Mouse (Mus musculus) MEL (cell line): ENCODE data around the gene 2010300C02Rik. TPM values are rescaled to one million over a fixed set of nuclear protein-coding genes. Genes with fewer than 3 reads are reported as not detected.

ENCODE experiments used
- DNase-seq: peaks from one replicate; pipeline ENCODE4 v3.0.0; 2011; ENCODE audit warnings: low read depth, low spot score
- H3K27ac ChIP-seq: 2 replicates; pipeline ENCODE4 v1.5.1; 2012; ENCODE audit warnings: low read depth, mild to moderate bottlenecking, control low read depth, low read length, moderate library complexity; ENCODE audit not compliant: control insufficient read depth
- H3K27me3 ChIP-seq, 2 experiments: fragments of 150-350 bp in 1 of 2; sonication (generic) in 1 of 2; 2 replicates each; pipeline ENCODE4 v1.6.1; 2012; ENCODE audit warnings: low read length in 2 of 2, mild to moderate bottlenecking in 2 of 2, improper control_type of control experiment in 1 of 2, moderate library complexity in 1 of 2; ENCODE audit not compliant: insufficient read depth in 2 of 2, control insufficient read depth in 1 of 2
- H3K36me3 ChIP-seq, 2 experiments: 2 replicates each; pipeline ENCODE4 v1.6.1; 2012 to 2014; ENCODE audit warnings: low read length in 2 of 2, improper control_type of control experiment in 1 of 2, inconsistent platforms in 1 of 2, mild to moderate bottlenecking in 1 of 2; ENCODE audit not compliant: insufficient read depth in 2 of 2, control insufficient read depth in 1 of 2
- H3K4me1 ChIP-seq, 2 experiments: fragments of 150-350 bp in 1 of 2; sonication (generic) in 1 of 2; 2 replicates each; pipeline ENCODE4 v1.6.1; 2012; ENCODE audit warnings: low read length in 2 of 2, improper control_type of control experiment in 1 of 2, mild to moderate bottlenecking in 1 of 2; ENCODE audit not compliant: insufficient read depth in 2 of 2, control insufficient read depth in 1 of 2
- H3K4me3 ChIP-seq, 2 experiments: fragments of 150-350 bp in 1 of 2; sonication (generic) in 1 of 2; 2 replicates each; pipeline ENCODE4 v1.5.1; 2012; ENCODE audit warnings: low read depth in 2 of 2, low read length in 2 of 2, mild to moderate bottlenecking in 2 of 2, moderate library complexity in 2 of 2, control low read depth in 1 of 2, improper control_type of control experiment in 1 of 2; ENCODE audit not compliant: control insufficient read depth in 1 of 2, insufficient read depth in 1 of 2
- H3K79me2 ChIP-seq: 2 replicates; pipeline ENCODE4 v1.6.1; 2012; ENCODE audit warnings: mild to moderate bottlenecking, low read length, moderate library complexity; ENCODE audit not compliant: control insufficient read depth, poor library complexity, insufficient read depth
- H3K9ac ChIP-seq: 2 replicates; pipeline ENCODE4 v1.6.1; 2012; ENCODE audit warnings: low read depth, mild to moderate bottlenecking, control low read depth, low read length, moderate library complexity; ENCODE audit not compliant: control insufficient read depth, poor library complexity, severe bottlenecking
- H3K9me3 ChIP-seq: fragments of 150-350 bp; sonication (generic); replicated peaks from 2 replicates; pipeline ENCODE4 v1.6.1; 2012; ENCODE audit warnings: mild to moderate bottlenecking, low read length, improper control_type of control experiment, moderate library complexity; ENCODE audit not compliant: insufficient read depth
- BHLHE40 ChIP-seq: IDR thresholded peaks from 2 replicates; pipeline ENCODE4 v1.6.1; 2012; ENCODE audit warnings: low read depth, mild to moderate bottlenecking, inconsistent platforms, low read length, improper control_type of control experiment, borderline replicate concordance
- E2F4 ChIP-seq: IDR thresholded peaks from 2 replicates; pipeline ENCODE4 v1.6.1; 2011; ENCODE audit warnings: low read depth, low read length, improper control_type of control experiment, borderline replicate concordance
- EP300 ChIP-seq, 2 experiments: IDR thresholded peaks; 2 replicates each; pipeline ENCODE4 v1.6.1; 2011; ENCODE audit warnings: improper control_type of control experiment in 2 of 2, low read length in 2 of 2, low read depth in 1 of 2, mild to moderate bottlenecking in 1 of 2
- HCFC1 ChIP-seq: IDR thresholded peaks from 2 replicates; pipeline ENCODE4 v1.6.1; 2012; ENCODE audit warnings: low read depth, mild to moderate bottlenecking, inconsistent platforms, low read length, improper control_type of control experiment, moderate library complexity
- JUND ChIP-seq: IDR thresholded peaks from 2 replicates; pipeline ENCODE4 v1.6.1; 2011; ENCODE audit warnings: low read depth, mild to moderate bottlenecking, improper control_type of control experiment, low read length
- MAFK ChIP-seq: IDR thresholded peaks from 2 replicates; pipeline ENCODE4 v1.6.1; 2011; ENCODE audit warnings: low read depth, mild to moderate bottlenecking, low read length, improper control_type of control experiment, borderline replicate concordance
- MEF2A ChIP-seq: IDR thresholded peaks from 2 replicates; pipeline ENCODE4 v1.6.1; 2014; ENCODE audit warnings: low read depth, mild to moderate bottlenecking, inconsistent platforms, low read length, improper control_type of control experiment; ENCODE audit not compliant: poor library complexity, insufficient replicate concordance, severe bottlenecking; ENCODE audit errors: extremely low read depth
- MXI1 ChIP-seq: IDR thresholded peaks from 2 replicates; pipeline ENCODE4 v1.6.1; 2011; ENCODE audit warnings: mild to moderate bottlenecking, low read depth, low read length, improper control_type of control experiment
- MYB ChIP-seq: IDR thresholded peaks from 2 replicates; pipeline ENCODE4 v1.6.1; 2011; ENCODE audit warnings: mild to moderate bottlenecking, low read depth, low read length, improper control_type of control experiment
- NRF1 ChIP-seq: IDR thresholded peaks from 2 replicates; pipeline ENCODE4 v1.6.1; 2014; ENCODE audit warnings: low read depth, mild to moderate bottlenecking, inconsistent platforms, low read length, improper control_type of control experiment, moderate library complexity; ENCODE audit not compliant: poor library complexity, insufficient read depth, severe bottlenecking
- POLR2AphosphoS5 ChIP-seq: IDR thresholded peaks from 2 replicates; pipeline ENCODE4 v1.6.1; 2012; ENCODE audit warnings: low read depth, borderline replicate concordance, mild to moderate bottlenecking, inconsistent platforms, low read length, moderate library complexity, mixed read lengths
- SIN3A ChIP-seq: IDR thresholded peaks from 2 replicates; pipeline ENCODE4 v1.6.1; 2012; ENCODE audit warnings: low read length, improper control_type of control experiment, inconsistent platforms
- TBP ChIP-seq: IDR thresholded peaks from 2 replicates; pipeline ENCODE4 v1.8.0; 2011; ENCODE audit warnings: low read depth, low read length, improper control_type of control experiment
- TCF12 ChIP-seq: IDR thresholded peaks from 2 replicates; pipeline ENCODE4 v1.6.1; 2014; ENCODE audit warnings: low read depth, mild to moderate bottlenecking, inconsistent platforms, low read length, improper control_type of control experiment, moderate library complexity
- USF2 ChIP-seq, 2 experiments: IDR thresholded peaks; 2 replicates each; pipeline ENCODE4 v1.6.1; 2011 to 2012; ENCODE audit warnings: improper control_type of control experiment in 2 of 2, low read length in 2 of 2, borderline replicate concordance in 1 of 2, inconsistent platforms in 1 of 2, low read depth in 1 of 2, mild to moderate bottlenecking in 1 of 2; ENCODE audit not compliant: insufficient read depth in 1 of 2
- polyA plus RNA-seq, 2 experiments: library from polyadenylated mRNA; stranded (reverse) in 1 of 2; unstranded in 1 of 2; fragments of >175 nt in 1 of 2; fragments of >200 nt in 1 of 2; gene quantifications; 2 replicates each; pipeline versions ENCODE4 v1.2.1 to v1.2.4; 2012; ENCODE audit warnings: low replicate concordance in 2 of 2, low read depth in 1 of 2; ENCODE audit not compliant: insufficient read length in 2 of 2, insufficient read depth in 1 of 2, missing spikeins in 1 of 2
- total RNA-seq: library from RNA; depleted of rRNA; stranded (reverse); fragments of 300-350 nt; gene quantifications from 2 replicates; pipeline ENCODE4 v1.2.3, GENCODE M21; 2012

2010300C02Rik gene
- total and polyA plus RNA-seq, 3 experiments, result not detected

- H3K9ac ChIP-seq, result no peak overlapping the region
- no peak overlapping the region for H3K4me3 ChIP-seq
- H3K9me3 ChIP-seq, result no peaks in the 10 kb centered on the region
- H3K79me2 ChIP-seq, result no peaks in the 10 kb centered on the region
- no peak for DNase-seq
- peaks cover 10 to 11% of the 10 kb centered on the region in 2 experiments for H3K27me3 ChIP-seq
- TF ChIP-seq NRF1, result no peak
- no peak for TF ChIP-seq MYB
- no peak for TF ChIP-seq SIN3A
- no peak for TF ChIP-seq BHLHE40
- no peak for TF ChIP-seq MXI1
- no peak for TF ChIP-seq USF2 (IDR thresholded peaks at IDR 0.05; ENCODE audit: borderline replicate concordance in 1 of 2, insufficient read depth in 1 of 2, low read depth in 1 of 2, low read length in 2 of 2)
- TF ChIP-seq MAFK, result no peak
- TF ChIP-seq MEF2A, result no peak
- TF ChIP-seq EP300 (IDR thresholded peaks at IDR 0.05; ENCODE audit: low read depth in 1 of 2, low read length in 2 of 2), result no peak
- no peak for TF ChIP-seq TBP
- no peak for TF ChIP-seq POLR2AphosphoS5
- TF ChIP-seq JUND, result no peak
- no peak for TF ChIP-seq TCF12
- H3K4me1 ChIP-seq, result peaks cover 0 to 6% of the 10 kb centered on the region in 2 experiments; a peak in 1 of 4 replicates
- H3K36me3 ChIP-seq, result peaks cover 0 to 6% of the 10 kb centered on the region in 2 experiments; a peak in 1 of 4 replicates
- H3K27ac ChIP-seq, result no peak overlapping the region
Measured at GRCm38 (mm10) chr1:37688351-37688750, 31.5 kb downstream of the 2010300C02Rik start.

GRCm38 (mm10) chr1:37687515-37687914 is 32.4 kb downstream of the 2010300C02Rik start:
- no peaks in the 10 kb centered on the region for H3K79me2 ChIP-seq

More at GRCm38 (mm10) chr1:37687515-37687914, 32.4 kb downstream of the 2010300C02Rik start:
- no peak overlapping the region for H3K9ac ChIP-seq
- H3K4me3 ChIP-seq, result no peak overlapping the region
- peaks cover 0 to 6% of the 10 kb centered on the region in 2 experiments; a peak in 1 of 4 replicates for H3K4me1 ChIP-seq
- no peak for TF ChIP-seq E2F4
- no peak for TF ChIP-seq MXI1
- TF ChIP-seq HCFC1, result no peak
- H3K36me3 ChIP-seq, result peaks cover 0 to 6% of the 10 kb centered on the region in 2 experiments; a peak in 1 of 4 replicates
- DNase-seq, result no peak
- H3K27me3 ChIP-seq, result peaks cover 12% of the 10 kb centered on the region in 2 experiments
- H3K27ac ChIP-seq, result no peak overlapping the region
- no peaks in the 10 kb centered on the region for H3K9me3 ChIP-seq
